Mouse (Mus musculus): ENCODE results near the gene Gm10717. TPM values are rescaled to one million over a fixed set of nuclear protein-coding genes. Genes with fewer than 3 reads are reported as not detected.
"Not testable (repeated sequence)": the region's sequence is repeated elsewhere in the genome, so short reads cannot be mapped to it uniquely, and the experiment has no call there.

Gm10717 gene
- polyA plus RNA-seq, 1 experiment from 2014 or later: not detected

GRCm38 (mm10) chr9:3027200-3027599 is 2.0 kb downstream of the Gm10717 start:
- not testable (repeated sequence) for H3K9me3 ChIP-seq (replicated peaks); H3K4me3 ChIP-seq; H3K4me1 ChIP-seq (replicated peaks); ATAC-seq (replicated peaks; ENCODE audit: insufficient number of reproducible peaks, insufficient read depth, low FRiP score, low read depth); H3K27ac ChIP-seq; H3K27me3 ChIP-seq; H3K9ac ChIP-seq; H3K36me3 ChIP-seq; H3K4me2 ChIP-seq
- WGBS: 63% methylated on average over 9 of the region's 9 CpGs

GRCm38 (mm10) chr9:3029276-3030000 is 4.2 kb downstream of the Gm10717 start:
- H3K4me1 ChIP-seq (replicated peaks); H3K36me3 ChIP-seq; H3K9ac ChIP-seq; ATAC-seq (replicated peaks; ENCODE audit: insufficient number of reproducible peaks, insufficient read depth, low FRiP score, low read depth); H3K27me3 ChIP-seq; H3K27ac ChIP-seq; H3K4me3 ChIP-seq; H3K4me2 ChIP-seq; H3K9me3 ChIP-seq (replicated peaks): not testable (repeated sequence)
- WGBS: 59% methylated on average over 13 of the region's 16 CpGs

- 72% methylated on average over 4 of the region's 10 CpGs for WGBS
- ATAC-seq (replicated peaks; ENCODE audit: insufficient number of reproducible peaks, insufficient read depth, low FRiP score, low read depth); H3K9ac ChIP-seq: not testable (repeated sequence)
Observed at GRCm38 (mm10) chr9:3030677-3031318, 5.6 kb downstream of the Gm10717 start.

GRCm38 (mm10) chr9:3034299-3034698 is 9.1 kb downstream of the Gm10717 start, which contains the start of gene Gm17535:
Gene Gm17535, plus strand, starts transcription at chr9:3034599.
- H3K4me3 ChIP-seq; H3K27me3 ChIP-seq; H3K36me3 ChIP-seq; H3K9ac ChIP-seq; H3K9me3 ChIP-seq (replicated peaks); H3K4me2 ChIP-seq; H3K4me1 ChIP-seq (replicated peaks); ATAC-seq (replicated peaks; ENCODE audit: insufficient number of reproducible peaks, insufficient read depth, low FRiP score, low read depth); H3K27ac ChIP-seq: not testable (repeated sequence)
- whole genome bisulfite sequencing: 47% methylated on average over 1 of the region's 8 CpGs

More at GRCm38 (mm10) chr9:3030677-3031318, 5.6 kb downstream of the Gm10717 start:
- not testable (repeated sequence) for H3K4me1 ChIP-seq (replicated peaks); H3K27me3 ChIP-seq; H3K27ac ChIP-seq; H3K4me2 ChIP-seq; H3K4me3 ChIP-seq; H3K9me3 ChIP-seq (replicated peaks); H3K36me3 ChIP-seq

DNA sequence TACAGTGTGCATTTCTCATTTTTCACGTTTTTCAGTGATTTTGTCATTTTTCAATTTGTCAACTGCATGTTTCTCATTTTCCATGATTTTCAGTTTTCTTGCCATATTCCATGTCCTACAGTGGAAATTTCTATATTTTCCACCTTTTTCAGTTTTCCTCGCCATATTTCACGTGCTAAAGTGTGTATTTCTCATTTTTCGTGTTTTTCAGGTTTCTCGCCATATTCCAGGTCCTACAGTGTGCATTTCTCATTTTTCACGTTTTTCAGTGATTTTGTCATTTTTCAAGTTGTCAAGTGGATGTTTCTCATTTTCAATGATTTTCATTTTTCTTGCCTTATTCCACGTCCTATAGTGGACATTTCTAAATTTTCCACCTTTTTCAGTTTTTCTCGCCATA is 11.4 kb downstream of the Gm10717 start, which contains the start of gene Gm10715:
TSS of gene Gm10715 (plus strand) at position 301 of the 400 bp plus-strand sequence.
- H3K27me3 ChIP-seq; H3K9ac ChIP-seq; H3K4me2 ChIP-seq; H3K27ac ChIP-seq; H3K36me3 ChIP-seq; H3K4me3 ChIP-seq; ATAC-seq (replicated peaks; ENCODE audit: insufficient number of reproducible peaks, insufficient read depth, low FRiP score, low read depth); H3K9me3 ChIP-seq (replicated peaks); H3K4me1 ChIP-seq (replicated peaks): not testable (repeated sequence)
- 73% methylated on average over 8 of the region's 8 CpGs for WGBS

GRCm38 (mm10) chr9:3038161-3038560 is 12.9 kb downstream of the Gm10717 start:
- H3K4me2 ChIP-seq; H3K27me3 ChIP-seq; ATAC-seq (replicated peaks; ENCODE audit: insufficient number of reproducible peaks, insufficient read depth, low FRiP score, low read depth); H3K9ac ChIP-seq; H3K27ac ChIP-seq; H3K36me3 ChIP-seq; H3K4me1 ChIP-seq (replicated peaks); H3K9me3 ChIP-seq (replicated peaks); H3K4me3 ChIP-seq: not testable (repeated sequence)
- WGBS: 57% methylated on average over 4 of the region's 4 CpGs

Small RNA genes within 50 kb of the gene (microRNA-seq; reads per million reads assigned to microRNA genes)
- not detected for gene Mir101c

Other genes starting within 250 kb of the Gm10717 start
- not detected in 2 replicates for gene Gm10722, start 24.5 kb upstream of the Gm10717 start, polyA plus RNA-seq (2015; fragmentation: Nextera tagmentation; extraction: Ambion mirVana)
- gene Gm11168, start 22.1 kb upstream of the Gm10717 start, polyA plus RNA-seq (2015; fragmentation: Nextera tagmentation; extraction: Ambion mirVana): not detected in 2 replicates
- not detected in 2 replicates for gene Gm10721, start 12.3 kb upstream of the Gm10717 start, polyA plus RNA-seq (2015; fragmentation: Nextera tagmentation; extraction: Ambion mirVana)
- 0.23 TPM in 1 of 2 replicates, not detected in the other for gene Gm10720, start 9.8 kb upstream of the Gm10717 start, polyA plus RNA-seq (2015; fragmentation: Nextera tagmentation; extraction: Ambion mirVana)
- 0.19 and 0.34 TPM in 2 replicates for gene Gm10719, start 8.0 kb upstream of the Gm10717 start, polyA plus RNA-seq (2015; fragmentation: Nextera tagmentation; extraction: Ambion mirVana)
- 0.54 TPM in 1 of 2 replicates, not detected in the other for gene Gm10718, start 1.9 kb upstream of the Gm10717 start, polyA plus RNA-seq (2015; fragmentation: Nextera tagmentation; extraction: Ambion mirVana)
- not detected in 2 replicates for gene Gm17535, start 9.2 kb downstream of the Gm10717 start, polyA plus RNA-seq (2015; fragmentation: Nextera tagmentation; extraction: Ambion mirVana)
- gene Gm10715, start 11.5 kb downstream of the Gm10717 start, polyA plus RNA-seq (2015; fragmentation: Nextera tagmentation; extraction: Ambion mirVana): not detected in 2 replicates

All from heart, embryonic 15.5 days (tissue).